Mouse (Mus musculus) left cerebral cortex, postnatal 25 days (tissue): ENCODE results near the gene Atg13. TPM values are rescaled to one million over a fixed set of nuclear protein-coding genes. Genes with fewer than 3 reads are reported as not detected.
"Not testable (repeated sequence)": the region's sequence is repeated elsewhere in the genome, so short reads cannot be mapped to it uniquely, and the experiment has no call there.

Experiments
- DNase-seq, 2 experiments: peaks; one replicate each; pipeline ENCODE4 v3.0.0; 2022; ENCODE audit warnings: low spot score in 2 of 2, mixed read lengths in 1 of 2
- intact Hi-C: fragments of 180-260 bp; cut with DNase I; formaldehyde crosslinking; loops from one replicate; pipeline ENCODE4 v1.15.1; 2025
- total RNA-seq, 2 experiments: library from RNA; stranded (reverse); gene quantifications; 2 replicates each; pipeline ENCODE4 v1.2.3; 2021

The Atg13 gene
- 10 to 100 TPM; 80.1 to 80.8 TPM for total RNA-seq

- peak; percentile 92 to 93 for DNase-seq
- intact Hi-C loops = loop anchor here (2.0 kb wide), 1 partner anchor 212 kb away; no protein-coding TSS in a partner anchor
Observed at GRCm38 (mm10) chr2:91710272-91711234, at the start of gene Atg13, which contains the start of gene Harbi1. TSS of gene Atg13 (minus strand) at chr2:91710576. TSS of gene Harbi1 (plus strand) at chr2:91710852.

GRCm38 (mm10) chr2:91749811-91750261 is 39.5 kb upstream of the Atg13 start:
- peak in 1 of 2 experiments; percentile 67 for DNase-seq
- intact Hi-C loops = no loop called here

GRCm38 (mm10) chr2:91744686-91745085 is 34.3 kb upstream of the Atg13 start:
- intact Hi-C loops = no loop called here

GRCm38 (mm10) chr2:91739586-91739985 is 29.2 kb upstream of the Atg13 start:
- intact Hi-C loops = no loop called here
- peak in 1 of 2 experiments; percentile 39 for DNase-seq

More at GRCm38 (mm10) chr2:91744686-91745085, 34.3 kb upstream of the Atg13 start:
- DNase-seq = no peak

- intact Hi-C loops = no loop called here
- DNase-seq = no peak
Observed at GRCm38 (mm10) chr2:91735221-91735620, 24.8 kb upstream of the Atg13 start.

GRCm38 (mm10) chr2:91729971-91730821 is 19.8 kb upstream of the Atg13 start, which contains the start of gene Ambra1:
TSS of gene Ambra1 (plus strand) at chr2:91730134.
- intact Hi-C loops = no loop called here
- DNase-seq = peak; percentile 91 to 94

- DNase-seq = no peak
- intact Hi-C loops = no loop called here
Observed at GRCm38 (mm10) chr2:91729571-91729970, 19.2 kb upstream of the Atg13 start.

GRCm38 (mm10) chr2:91727011-91727410 is 16.6 kb upstream of the Atg13 start:
- intact Hi-C loops = no loop called here

GRCm38 (mm10) chr2:91725476-91725875 is 15.1 kb upstream of the Atg13 start:
- intact Hi-C loops, DNase-seq: not testable (repeated sequence)

More at GRCm38 (mm10) chr2:91727011-91727410, 16.6 kb upstream of the Atg13 start:
- DNase-seq = no peak

- intact Hi-C loops = no loop called here
- DNase-seq = no peak
Observed at GRCm38 (mm10) chr2:91724716-91725115, 14.3 kb upstream of the Atg13 start.

GRCm38 (mm10) chr2:91723951-91724350 is 13.6 kb upstream of the Atg13 start:
- DNase-seq = no peak
- intact Hi-C loops = no loop called here

GRCm38 (mm10) chr2:91723382-91723781 is 13.0 kb upstream of the Atg13 start:
- DNase-seq = no peak
- intact Hi-C loops = no loop called here

- DNase-seq = no peak
- intact Hi-C loops = no loop called here
Observed at GRCm38 (mm10) chr2:91718276-91718675, 7.9 kb upstream of the Atg13 start.

- intact Hi-C loops = no loop called here
- DNase-seq = no peak
Observed at GRCm38 (mm10) chr2:91714921-91715320, 4.5 kb upstream of the Atg13 start.

GRCm38 (mm10) chr2:91711256-91711925 is 1.0 kb upstream of the Atg13 start:
- intact Hi-C loops = loop anchor here (2.0 kb wide), 1 partner anchor 211 kb away; no protein-coding TSS in a partner anchor
- no peak for DNase-seq

- DNase-seq = no peak
- intact Hi-C loops = no loop called here
Observed at GRCm38 (mm10) chr2:91708361-91708760, 2.0 kb downstream of the Atg13 start.

GRCm38 (mm10) chr2:91706456-91706855 is 3.9 kb downstream of the Atg13 start:
- intact Hi-C loops = no loop called here
- DNase-seq = no peak

GRCm38 (mm10) chr2:91705736-91706135 is 4.6 kb downstream of the Atg13 start:
- intact Hi-C loops = no loop called here
- DNase-seq = no peak

- no peak for DNase-seq
- intact Hi-C loops = no loop called here
Observed at GRCm38 (mm10) chr2:91701366-91701765, 9.0 kb downstream of the Atg13 start.
